Mouse (Mus musculus) forebrain, embryonic 12.5 days (tissue): Measurements from ENCODE around the gene Nrsn2. TPM values are rescaled to one million over a fixed set of nuclear protein-coding genes. Genes with fewer than 3 reads are reported as not detected.
A peak's percentile ranks its signal among the peaks of the same experiment; 100 is the strongest.

Experiments used
- ATAC-seq: fragments of 200-750 bp; cut with Nextera tagmentation; 2 replicates; pipeline ENCODE4 v1.8.0; 2017; ENCODE audit warnings: moderate TSS enrichment; ENCODE audit not compliant: low FRiP score
- H3K27ac ChIP-seq: fragments of 300-500 bp; sonication (generic); 2 replicates; pipeline ENCODE4 v1.5.1; 2016; ENCODE audit warnings: mild to moderate bottlenecking
- H3K27me3 ChIP-seq: fragments of 300-500 bp; sonication (generic); 2 replicates; pipeline ENCODE4 v1.6.1; 2016; ENCODE audit warnings: mild to moderate bottlenecking
- H3K36me3 ChIP-seq: fragments of 300-500 bp; sonication (generic); replicated peaks from 2 replicates; pipeline ENCODE4 v1.6.1; 2016; ENCODE audit warnings: mild to moderate bottlenecking
- H3K4me1 ChIP-seq: fragments of 300-500 bp; sonication (generic); 2 replicates; pipeline ENCODE4 v1.6.1; 2016
- H3K4me2 ChIP-seq: fragments of 300-500 bp; sonication (generic); 2 replicates; pipeline ENCODE4 v1.6.1; 2016; ENCODE audit warnings: mild to moderate bottlenecking, moderate library complexity
- H3K4me3 ChIP-seq: fragments of 300-500 bp; sonication (generic); replicated peaks from 2 replicates; pipeline ENCODE4 v1.5.1; 2016; ENCODE audit warnings: mild to moderate bottlenecking
- H3K9ac ChIP-seq: fragments of 300-500 bp; sonication (generic); 2 replicates; pipeline ENCODE4 v1.6.1; 2016; ENCODE audit warnings: mild to moderate bottlenecking
- H3K9me3 ChIP-seq: fragments of 300-500 bp; sonication (generic); 2 replicates; pipeline ENCODE4 v1.6.1; 2016
- WGBS: fragments of 180-500 bp; shearing (Covaris S2); methylation state at CpG from one replicate; pipeline ENCODE4 v1.1.7; 2016; 5-methylcytosine and 5-hydroxymethylcytosine counted together
- polyA plus RNA-seq: library from polyadenylated mRNA; unstranded; fragments of >200 nt; fragmentation: Nextera tagmentation; extraction: Ambion mirVana; gene quantifications from 2 replicates; pipeline ENCODE4 v1.2.1, GENCODE M21; 2016

Nrsn2 gene
- polyA plus RNA-seq, 1 experiment from 2014 or later: 11.1 TPM

DNA sequence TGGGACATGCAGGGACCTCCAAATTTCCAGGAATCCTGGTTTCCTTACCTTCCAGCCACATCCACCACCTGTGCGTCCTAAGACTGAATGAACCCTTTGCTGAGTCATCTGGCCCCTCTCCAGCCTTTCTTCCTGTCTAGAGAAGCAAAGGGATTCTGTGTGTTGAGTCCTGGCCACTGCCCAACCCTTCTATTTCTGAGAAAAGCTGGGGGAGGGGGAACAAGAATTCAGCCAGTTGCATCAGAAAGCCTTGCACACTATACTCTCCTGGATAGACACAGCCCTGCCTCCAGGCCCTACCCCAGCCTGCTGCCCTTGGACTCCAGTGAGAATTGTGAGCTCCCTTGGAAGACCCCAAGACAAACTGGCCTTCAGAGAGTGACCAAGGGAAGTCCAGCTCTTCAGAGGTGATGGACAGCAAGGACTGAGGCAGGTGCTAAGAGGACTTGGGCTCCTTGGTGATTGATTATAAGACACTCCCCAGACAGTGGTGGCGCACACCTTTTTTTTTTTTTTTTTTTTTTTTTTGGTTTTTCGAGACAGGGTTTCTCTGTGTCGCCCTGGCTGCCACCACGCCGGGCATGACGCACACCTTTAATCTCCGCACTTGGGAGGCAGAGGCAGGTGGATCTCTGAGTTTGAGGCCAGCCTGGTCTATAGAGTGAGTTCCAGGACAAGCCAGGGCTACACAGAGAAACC is 26.4 kb downstream of the Nrsn2 start:
- no peaks in the 10 kb centered on the region for H3K4me1 ChIP-seq
- H3K4me3 ChIP-seq: no peak overlapping the region
- H3K4me2 ChIP-seq: no peak overlapping the region
- 91% methylated on average over 8 of the region's 8 CpGs for WGBS
- no peak overlapping the region for H3K9ac ChIP-seq
- H3K27ac ChIP-seq: no peak overlapping the region
- no peaks in the 10 kb centered on the region for H3K36me3 ChIP-seq
- ATAC-seq: no peak
- peaks cover 9% of the 10 kb centered on the region for H3K27me3 ChIP-seq
- H3K9me3 ChIP-seq: no peaks in the 10 kb centered on the region

GRCm38 (mm10) chr2:152349205-152349604 is 27.2 kb downstream of the Nrsn2 start:
- Histone ChIP-seq H3K9ac (no peak overlapping the region), H3K27me3 (peaks cover 16% of the 10 kb centered on the region), H3K4me1 (peaks cover 4% of the 10 kb centered on the region), H3K9me3 (no peaks in the 10 kb centered on the region), H3K27ac (no peak overlapping the region), H3K36me3 (no peaks in the 10 kb centered on the region), H3K4me3 (no peak overlapping the region), H3K4me2 (no peak overlapping the region)
- WGBS: 89% methylated on average over 6 of the region's 6 CpGs
- no peak for ATAC-seq

- Histone ChIP-seq H3K27me3 (peaks cover 21% of the 10 kb centered on the region), H3K9me3 (no peaks in the 10 kb centered on the region), H3K4me1 (peaks cover 16% of the 10 kb centered on the region), H3K36me3 (no peaks in the 10 kb centered on the region), H3K27ac (no peak overlapping the region), H3K9ac (no peak overlapping the region), H3K4me2 (no peak overlapping the region), H3K4me3 (no peak overlapping the region)
- ATAC-seq: no peak
- 82% methylated on average over 2 of the region's 2 CpGs for WGBS
Observed at GRCm38 (mm10) chr2:152347722-152348121, 28.7 kb downstream of the Nrsn2 start.

DNA sequence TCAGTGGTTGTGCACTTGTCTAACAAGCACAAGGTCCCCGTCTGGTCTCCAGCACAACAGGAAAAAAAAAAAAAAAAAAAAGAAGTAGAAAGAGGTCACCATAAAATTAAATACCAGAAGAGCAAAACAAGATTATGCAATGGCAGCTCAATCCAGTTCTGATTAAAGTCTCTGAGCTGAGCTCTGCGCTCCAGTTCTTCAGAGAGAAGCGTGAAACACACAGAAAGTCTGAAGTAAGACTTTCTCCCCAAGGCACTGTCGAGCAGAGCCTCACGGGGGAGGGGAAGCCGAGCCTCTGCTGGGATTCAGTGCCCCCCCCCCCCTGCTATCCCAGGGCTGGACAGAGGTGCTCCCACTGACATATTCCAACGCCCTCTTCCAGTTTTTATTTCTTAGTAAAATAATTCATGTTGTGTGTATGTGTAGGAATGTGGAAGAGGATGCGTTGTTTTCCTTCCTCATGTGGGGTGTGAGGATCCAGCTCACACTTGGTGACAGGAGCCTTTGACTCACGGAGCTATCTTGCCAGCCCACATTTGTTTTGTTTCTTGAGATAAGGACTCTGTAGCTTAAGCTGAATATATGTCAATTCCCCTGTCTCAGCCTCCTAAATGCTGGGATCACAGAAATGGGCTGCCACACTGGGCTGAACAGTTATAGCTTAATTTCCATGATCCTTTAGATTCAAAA is 29.5 kb downstream of the Nrsn2 start:
- Histone ChIP-seq H3K27me3 (peaks cover 28% of the 10 kb centered on the region), H3K9me3 (no peaks in the 10 kb centered on the region), H3K4me1 (peaks cover 16% of the 10 kb centered on the region), H3K36me3 (no peaks in the 10 kb centered on the region), H3K4me3 (no peak overlapping the region), H3K4me2 (no peak overlapping the region), H3K27ac (no peak overlapping the region), H3K9ac (no peak overlapping the region)
- no peak for ATAC-seq
- WGBS: 43% methylated on average over 9 of the region's 9 CpGs

GRCm38 (mm10) chr2:152345393-152345792 is 31.0 kb downstream of the Nrsn2 start:
- 60% methylated on average over 6 of the region's 6 CpGs for WGBS
- Histone ChIP-seq H3K9ac (no peak overlapping the region), H3K4me1 (peaks cover 16% of the 10 kb centered on the region), H3K27me3 (peaks cover 31% of the 10 kb centered on the region), H3K4me3 (no peak overlapping the region), H3K27ac (no peak overlapping the region), H3K36me3 (no peaks in the 10 kb centered on the region), H3K9me3 (no peaks in the 10 kb centered on the region), H3K4me2 (no peak overlapping the region)
- no peak for ATAC-seq

- Histone ChIP-seq H3K36me3 (no peaks in the 10 kb centered on the region), H3K4me1 (peaks cover 16% of the 10 kb centered on the region), H3K9ac (no peak overlapping the region), H3K4me2 (no peak overlapping the region), H3K27ac (no peak overlapping the region), H3K9me3 (no peaks in the 10 kb centered on the region), H3K27me3 (peaks cover 31% of the 10 kb centered on the region), H3K4me3 (no peak overlapping the region)
- no peak for ATAC-seq
- 61% methylated on average over 5 of the region's 5 CpGs for WGBS
Observed at GRCm38 (mm10) chr2:152344909-152345308, 31.5 kb downstream of the Nrsn2 start.

GRCm38 (mm10) chr2:152344361-152344760 is 32.1 kb downstream of the Nrsn2 start:
- Histone ChIP-seq H3K4me2 (peak overlapping the region; percentile 90), H3K27ac (no peak overlapping the region), H3K27me3 (peaks cover 31% of the 10 kb centered on the region), H3K36me3 (no peaks in the 10 kb centered on the region), H3K9me3 (no peaks in the 10 kb centered on the region), H3K4me1 (peaks cover 16% of the 10 kb centered on the region), H3K4me3 (peak overlapping the region; percentile 53), H3K9ac (peak overlapping the region; percentile 61)
- peak; percentile 24 for ATAC-seq
- 14% methylated on average over 10 of the region's 10 CpGs for WGBS

GRCm38 (mm10) chr2:152343329-152344213 is 32.9 kb downstream of the Nrsn2 start, which contains the start of gene Trib3:
Gene Trib3 (minus strand): TSS chr2:152344032.
- no peaks in the 10 kb centered on the region for H3K9me3 ChIP-seq
- peak; percentile 82 for ATAC-seq

DNA sequence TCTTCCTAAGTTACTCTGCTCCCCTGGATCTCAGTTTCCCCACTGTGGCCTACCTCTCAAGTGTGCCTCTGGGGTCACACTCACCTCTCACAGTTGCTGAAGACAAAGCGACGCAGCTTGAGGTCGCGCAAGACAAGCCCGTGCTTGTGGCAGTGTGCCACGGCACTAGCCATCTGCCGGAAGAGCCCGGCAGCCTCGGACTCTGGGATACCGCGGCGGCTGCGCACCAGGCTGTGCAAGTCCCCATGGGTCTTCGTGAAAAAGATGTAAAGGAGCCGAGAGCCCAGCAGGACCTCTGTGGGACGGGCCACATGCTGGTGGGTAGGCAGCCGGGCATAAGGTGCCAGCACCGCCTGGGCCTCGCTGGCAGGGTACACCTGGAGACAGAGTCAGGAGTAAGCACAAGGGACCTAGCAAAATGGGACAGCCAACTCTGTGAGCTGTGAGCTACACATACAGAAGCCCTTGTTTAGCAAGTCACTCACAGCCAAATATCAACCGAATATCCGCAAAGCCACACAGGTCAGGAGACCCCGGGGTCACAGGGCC is 36.7 kb downstream of the Nrsn2 start:
- Histone ChIP-seq H3K4me1 (peaks cover 16% of the 10 kb centered on the region), H3K9ac (no peak overlapping the region), H3K9me3 (no peaks in the 10 kb centered on the region), H3K4me2 (no peak overlapping the region), H3K36me3 (no peaks in the 10 kb centered on the region), H3K4me3 (no peak overlapping the region), H3K27ac (no peak overlapping the region), H3K27me3 (peaks cover 34% of the 10 kb centered on the region)
- ATAC-seq: no peak
- 92% methylated on average over 22 of the region's 22 CpGs for WGBS

More at GRCm38 (mm10) chr2:152343329-152344213, 32.9 kb downstream of the Nrsn2 start, which contains the start of gene Trib3:
- peaks cover 31% of the 10 kb centered on the region for H3K27me3 ChIP-seq
- peak within 1 kb of the TSS; percentile 53 for H3K4me3 ChIP-seq
- H3K9ac ChIP-seq: peak within 1 kb of the TSS; percentile 61
- H3K36me3 ChIP-seq: no peaks in the 10 kb centered on the region
- peak within 1 kb of the TSS; percentile 90 for H3K4me2 ChIP-seq
- under 1% methylated on average over 51 of the region's 52 CpGs for WGBS
- H3K4me1 ChIP-seq: peaks cover 16% of the 10 kb centered on the region
- 0 out of 2 replicates have a peak within 1 kb of the TSS, but pooled peaks have one; percentile 36 for H3K27ac ChIP-seq

DNA sequence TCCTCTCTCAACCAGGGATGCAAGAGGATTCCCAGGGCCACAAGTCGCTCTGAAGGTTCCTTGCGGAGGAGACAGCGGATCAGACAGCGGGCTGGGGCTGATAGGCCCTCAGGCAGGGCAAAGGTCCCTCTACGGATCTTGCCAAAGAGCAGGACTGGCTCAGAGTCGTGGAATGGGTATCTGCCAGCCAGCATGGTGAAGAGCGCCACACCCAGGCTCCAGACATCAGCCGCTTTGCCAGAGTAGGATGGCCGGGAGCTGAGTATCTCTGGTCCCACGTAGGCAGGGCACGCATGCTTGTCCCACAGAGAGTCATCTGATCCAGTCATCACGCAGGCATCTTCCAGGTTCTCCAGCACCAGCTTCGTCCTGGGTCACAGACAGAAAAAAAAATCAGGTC is 38.1 kb downstream of the Nrsn2 start:
- no peak for ATAC-seq
- Histone ChIP-seq H3K36me3 (no peaks in the 10 kb centered on the region), H3K4me2 (no peak overlapping the region), H3K4me1 (peaks cover 4% of the 10 kb centered on the region; the same call in 1 of the 2 replicates), H3K27me3 (peaks cover 27% of the 10 kb centered on the region), H3K27ac (no peak overlapping the region), H3K4me3 (no peak overlapping the region), H3K9ac (no peak overlapping the region), H3K9me3 (no peaks in the 10 kb centered on the region)
- WGBS: 83% methylated on average over 13 of the region's 13 CpGs

DNA sequence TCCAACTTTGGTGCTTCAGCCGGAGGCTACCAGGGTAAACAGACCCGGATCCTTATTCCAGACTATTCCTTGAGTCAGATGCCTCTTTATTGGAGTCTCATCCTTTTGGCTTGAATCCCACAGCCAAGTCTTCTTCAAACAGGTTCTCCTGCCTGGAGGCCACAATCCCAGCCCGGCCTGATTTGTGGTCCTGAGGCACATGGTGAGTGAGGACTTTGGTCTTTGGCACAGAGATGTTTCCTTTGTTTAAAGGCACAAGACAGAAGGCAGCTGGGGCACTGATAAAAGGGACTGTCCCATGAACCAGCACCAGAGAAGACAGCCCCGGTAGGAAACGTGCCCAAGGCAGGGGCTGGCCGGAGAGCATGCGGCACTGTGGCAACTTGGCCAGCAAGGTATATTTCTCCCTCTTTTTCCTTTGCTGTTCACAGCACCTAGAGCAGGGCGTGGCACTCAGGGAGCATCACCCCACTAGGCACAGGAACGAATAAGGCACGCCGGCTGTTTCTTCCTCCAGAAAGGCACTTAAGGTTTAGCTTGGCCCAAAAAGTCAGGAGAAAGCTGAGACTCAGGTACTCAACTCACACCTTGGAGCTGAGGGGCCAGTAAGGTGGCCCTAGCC is 38.7 kb downstream of the Nrsn2 start:
- H3K4me3 ChIP-seq: no peak overlapping the region
- no peak for ATAC-seq
- 89% methylated on average over 11 of the region's 11 CpGs for WGBS

More for the DNA sequence above, 38.7 kb downstream of the Nrsn2 start:
- Histone ChIP-seq H3K4me1 (peaks cover 2% of the 10 kb centered on the region; the same call in 1 of the 2 replicates), H3K4me2 (no peak overlapping the region), H3K36me3 (no peaks in the 10 kb centered on the region), H3K9me3 (no peaks in the 10 kb centered on the region), H3K27me3 (peaks cover 24% of the 10 kb centered on the region), H3K9ac (no peak overlapping the region), H3K27ac (no peak overlapping the region)
